Mouse (Mus musculus) MEL (cell line): ENCODE data around the gene Cyp4f16. TPM values are rescaled to one million over a fixed set of nuclear protein-coding genes. Genes with fewer than 3 reads are reported as not detected.

Experiments
- polyA plus RNA-seq, 2 experiments: library from polyadenylated mRNA; stranded (reverse) in 1 of 2; unstranded in 1 of 2; fragments of >175 nt in 1 of 2; fragments of >200 nt in 1 of 2; gene quantifications; 2 replicates each; pipeline versions ENCODE4 v1.2.1 to v1.2.4; 2012; ENCODE audit warnings: low replicate concordance in 2 of 2, low read depth in 1 of 2; ENCODE audit not compliant: insufficient read length in 2 of 2, insufficient read depth in 1 of 2, missing spikeins in 1 of 2
- total RNA-seq: library from RNA; depleted of rRNA; stranded (reverse); fragments of 300-350 nt; gene quantifications from 2 replicates; pipeline ENCODE4 v1.2.3, GENCODE M21; 2012; rRNA removed

The Cyp4f16 gene
- total and polyA plus RNA-seq, 3 experiments: 5.7 to 10.0 TPM; not detected in 1

Other genes with a start within 250 kb of the Cyp4f16 start
- gene Akap8, start 215.3 kb upstream of the Cyp4f16 start, total RNA-seq: 80.3 and 101 TPM in 2 replicates
- gene Akap8, start 215.3 kb upstream of the Cyp4f16 start, polyA plus RNA-seq: 100 to 1,000 TPM in 1 of 2 experiments, 10 to 100 TPM in 1; 77.9 to 127 TPM
- 34.1 and 40.0 TPM in 2 replicates for gene Akap8l, start 186.0 kb upstream of the Cyp4f16 start, total RNA-seq
- gene Akap8l, start 186.0 kb upstream of the Cyp4f16 start, polyA plus RNA-seq: 10 to 100 TPM in 1 of 2 experiments, not detected in 1; 63.8 TPM
- 4.4 and 5.6 TPM in 2 replicates for gene Wiz, start 147.1 kb upstream of the Cyp4f16 start, total RNA-seq
- 10 to 100 TPM in 1 of 2 experiments, not detected in 1; 44.1 TPM for gene Wiz, start 147.1 kb upstream of the Cyp4f16 start, polyA plus RNA-seq
- 0.04 TPM in 1 of 2 replicates, not detected in the other for gene Rasal3, start 133.0 kb upstream of the Cyp4f16 start, total RNA-seq
- under 1 TPM in 1 of 2 experiments, not detected in 1; 0.04 TPM for gene Rasal3, start 133.0 kb upstream of the Cyp4f16 start, polyA plus RNA-seq
- 1.8 and 2.5 TPM in 2 replicates for gene Pglyrp2, start 112.4 kb upstream of the Cyp4f16 start, total RNA-seq
- 1 to 10 TPM in 1 of 2 experiments, not detected in 1; 3.5 TPM for gene Pglyrp2, start 112.4 kb upstream of the Cyp4f16 start, polyA plus RNA-seq
- gene Cyp4f39, start 83.8 kb upstream of the Cyp4f16 start, total RNA-seq: not detected in 2 replicates
- not detected for gene Cyp4f39, start 83.8 kb upstream of the Cyp4f16 start, polyA plus RNA-seq
- 0.42 and 0.52 TPM in 2 replicates for gene Cyp4f17, start 30.5 kb upstream of the Cyp4f16 start, total RNA-seq
- 1 to 10 TPM in 1 of 2 experiments, not detected in 1; 1.8 TPM for gene Cyp4f17, start 30.5 kb upstream of the Cyp4f16 start, polyA plus RNA-seq
- not detected in 2 replicates for gene Cyp4f37, start 84.8 kb downstream of the Cyp4f16 start, total RNA-seq
- not detected for gene Cyp4f37, start 84.8 kb downstream of the Cyp4f16 start, polyA plus RNA-seq
- gene Cyp4f40, start 122.3 kb downstream of the Cyp4f16 start, total RNA-seq: not detected in 2 replicates
- not detected for gene Cyp4f40, start 122.3 kb downstream of the Cyp4f16 start, polyA plus RNA-seq
- not detected in 2 replicates for gene Cyp4f15, start 149.1 kb downstream of the Cyp4f16 start, total RNA-seq
- gene Cyp4f15, start 149.1 kb downstream of the Cyp4f16 start, polyA plus RNA-seq: not detected